Mouse (Mus musculus): ENCODE results near the gene Tinagl1. TPM values are rescaled to one million over a fixed set of nuclear protein-coding genes. Genes with fewer than 3 reads are reported as not detected.
A peak's percentile ranks its signal among the peaks of the same experiment; 100 is the strongest.

Tinagl1 gene
- total RNA-seq, 1 experiment from 2014 or later: 131 TPM

- DNase-seq: peak; percentile 70
Measured at GRCm38 (mm10) chr4:130141786-130142185, 33.1 kb downstream of the Tinagl1 start.

- no peak for DNase-seq
Measured at GRCm38 (mm10) chr4:130140992-130141402, 33.9 kb downstream of the Tinagl1 start.

- DNase-seq: no peak
Measured at GRCm38 (mm10) chr4:130139214-130139492, 35.8 kb downstream of the Tinagl1 start, which contains the start of gene Hcrtr1. TSS of gene Hcrtr1 (minus strand) at chr4:130139359.

GRCm38 (mm10) chr4:130138441-130139213 lies 36.3 kb downstream of the Tinagl1 start:
- peak; percentile 89 for DNase-seq

- no peak for DNase-seq
Measured at GRCm38 (mm10) chr4:130133399-130133798, 41.5 kb downstream of the Tinagl1 start.

- DNase-seq: no peak
Measured at GRCm38 (mm10) chr4:130131448-130132105, 43.3 kb downstream of the Tinagl1 start.

GRCm38 (mm10) chr4:130130641-130131350 lies 44.1 kb downstream of the Tinagl1 start:
- peak; percentile 55 for DNase-seq

GRCm38 (mm10) chr4:130130082-130130481 lies 44.8 kb downstream of the Tinagl1 start:
- DNase-seq: no peak

- no peak for DNase-seq
Measured at GRCm38 (mm10) chr4:130128907-130129306, 46.0 kb downstream of the Tinagl1 start.

GRCm38 (mm10) chr4:130125935-130126334 lies 49.0 kb downstream of the Tinagl1 start:
- peak; percentile 69 for DNase-seq

GRCm38 (mm10) chr4:130125164-130125563 lies 49.8 kb downstream of the Tinagl1 start:
- DNase-seq: no peak

GRCm38 (mm10) chr4:130124110-130124509 lies 50.8 kb downstream of the Tinagl1 start:
- no peak for DNase-seq

- DNase-seq: no peak
Measured at GRCm38 (mm10) chr4:130123020-130123419, 51.9 kb downstream of the Tinagl1 start.

GRCm38 (mm10) chr4:130121560-130121959 lies 53.4 kb downstream of the Tinagl1 start:
- no peak for DNase-seq

- DNase-seq: no peak
Measured at GRCm38 (mm10) chr4:130120752-130121151, 54.2 kb downstream of the Tinagl1 start.

Other genes with a start within 250 kb of the Tinagl1 start
- gene Spocd1, start 245.9 kb downstream of the Tinagl1 start, total RNA-seq (2021): 0.19 and 0.30 TPM in 2 replicates
- 16.0 and 17.3 TPM in 2 replicates for gene Adgrb2, start 190.3 kb downstream of the Tinagl1 start, total RNA-seq (2021)
- 20.0 and 21.3 TPM in 2 replicates for gene Col16a1, start 127.3 kb downstream of the Tinagl1 start, total RNA-seq (2021)
- 55.1 and 56.9 TPM in 2 replicates for gene Pef1, start 72.6 kb downstream of the Tinagl1 start, total RNA-seq (2021)
- 0.48 and 0.90 TPM in 2 replicates for gene Hcrtr1, start 35.8 kb downstream of the Tinagl1 start, total RNA-seq (2021)
- not detected in 2 replicates for gene Gm853, start 47.3 kb upstream of the Tinagl1 start, total RNA-seq (2021)
- 0.98 and 2.2 TPM in 2 replicates for gene Serinc2, start 104.1 kb upstream of the Tinagl1 start, total RNA-seq (2021)
- gene Fabp3, start 133.5 kb upstream of the Tinagl1 start, total RNA-seq (2021): 185 and 345 TPM in 2 replicates
- 1.5 TPM in 1 of 2 replicates, not detected in the other for gene Gm10570, start 133.6 kb upstream of the Tinagl1 start, total RNA-seq (2021)
- gene Zcchc17, start 184.8 kb upstream of the Tinagl1 start, total RNA-seq (2021): 34.5 and 39.1 TPM in 2 replicates
- gene Snrnp40, start 185.0 kb upstream of the Tinagl1 start, total RNA-seq (2021): 30.6 and 38.0 TPM in 2 replicates

All from adrenal gland, postnatal 14 days (tissue).